Mouse (Mus musculus) gastrocnemius, postnatal 14 days (tissue): ENCODE measurements around the gene Pcbp3. TPM values are rescaled to one million over a fixed set of nuclear protein-coding genes. Genes with fewer than 3 reads are reported as not detected.

ENCODE experiments used
- DNase-seq: peaks from one replicate; pipeline ENCODE4 v3.0.0; 2021; ENCODE audit warnings: mixed read lengths
- intact Hi-C: fragments of 180-260 bp; cut with DNase I; formaldehyde crosslinking; loops from one replicate; pipeline ENCODE4 v1.15.1; 2025; ENCODE audit warnings: low total_unique reads
- total RNA-seq, 2 experiments: library from RNA; stranded (reverse); gene quantifications; 2 replicates each; pipeline ENCODE4 v1.2.3; 2021

Gene Pcbp3
- total RNA-seq, 2 experiments from 2014 or later = 3.7 to 5.1 TPM

DNA sequence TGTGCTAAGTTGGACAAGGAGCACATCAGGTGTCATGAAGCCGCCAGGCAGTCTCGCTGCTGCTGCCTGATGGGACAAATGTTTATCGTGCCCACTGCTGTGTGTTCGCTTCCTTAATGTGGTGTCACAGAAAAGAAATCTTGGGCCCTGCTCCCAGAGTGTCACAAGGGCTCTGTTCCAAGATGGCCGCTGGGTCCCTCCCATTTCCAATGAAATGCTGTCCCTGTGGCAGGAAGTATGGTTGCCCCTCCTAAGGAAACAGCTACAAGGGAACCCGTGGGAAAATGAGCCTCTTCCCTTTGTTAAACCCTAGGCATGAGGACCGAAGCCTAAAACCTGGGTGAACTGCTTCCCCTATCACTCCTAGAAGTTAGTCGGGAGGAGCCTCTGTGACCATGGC lies 146.9 kb downstream of the Pcbp3 start:
- intact Hi-C loops = no loop called here
- no peak for DNase-seq

DNA sequence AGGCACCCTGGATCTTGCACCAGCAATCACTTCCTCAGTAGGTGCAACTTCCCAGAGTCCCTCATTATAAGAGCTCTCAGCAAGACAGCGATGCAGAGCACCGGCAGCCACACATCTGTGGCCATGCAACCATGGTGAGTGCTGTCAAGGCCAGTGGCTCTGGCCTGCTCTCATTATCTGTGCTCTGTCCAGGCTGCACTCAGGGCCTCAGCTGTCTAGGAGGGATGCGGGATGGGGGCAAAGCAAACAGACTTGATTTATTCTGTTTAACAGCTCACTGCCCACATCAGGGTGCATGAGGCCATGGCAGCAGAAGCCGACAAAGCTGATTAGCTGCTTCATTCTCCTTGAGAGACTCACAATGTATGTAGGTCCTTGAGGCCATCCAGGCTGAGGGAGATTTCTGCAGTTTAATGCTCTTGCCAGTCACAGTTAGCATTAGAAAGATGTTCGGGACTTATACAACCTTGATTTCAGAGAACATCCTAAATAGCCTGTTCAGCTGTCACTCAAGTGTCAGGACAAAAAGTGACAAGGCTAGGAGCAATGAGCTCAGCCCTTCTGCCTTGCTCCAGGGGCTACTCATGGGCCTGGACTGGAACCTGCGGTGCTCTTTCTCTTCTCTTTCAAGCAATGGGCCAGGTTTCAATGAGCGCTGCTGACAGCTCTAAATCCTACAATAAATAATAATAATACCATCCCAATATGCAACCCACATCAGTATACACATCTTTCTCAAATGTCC lies 151.6 kb downstream of the Pcbp3 start:
- DNase-seq = no peak
- intact Hi-C loops = no loop called here

DNA sequence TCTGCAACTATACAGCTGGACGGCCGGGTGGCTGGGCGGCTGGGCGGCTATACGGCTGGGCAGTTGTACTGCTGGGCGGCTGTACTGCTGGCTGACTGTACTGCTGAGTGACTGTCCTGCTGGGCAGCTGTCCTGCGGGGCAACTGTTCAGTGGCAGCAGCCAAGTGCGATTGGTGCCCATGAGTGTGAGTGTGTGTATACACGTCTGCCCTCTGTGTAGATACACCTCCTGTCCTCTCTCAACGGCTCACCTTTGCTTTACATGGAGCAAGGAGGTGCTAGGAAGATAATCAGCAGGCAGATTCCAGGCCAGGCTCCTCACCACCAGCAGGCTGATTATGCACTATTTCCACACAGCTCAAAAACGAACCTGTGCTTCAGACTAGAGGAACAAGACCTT lies 152.2 kb downstream of the Pcbp3 start:
- intact Hi-C loops = no loop called here
- DNase-seq = no peak

DNA sequence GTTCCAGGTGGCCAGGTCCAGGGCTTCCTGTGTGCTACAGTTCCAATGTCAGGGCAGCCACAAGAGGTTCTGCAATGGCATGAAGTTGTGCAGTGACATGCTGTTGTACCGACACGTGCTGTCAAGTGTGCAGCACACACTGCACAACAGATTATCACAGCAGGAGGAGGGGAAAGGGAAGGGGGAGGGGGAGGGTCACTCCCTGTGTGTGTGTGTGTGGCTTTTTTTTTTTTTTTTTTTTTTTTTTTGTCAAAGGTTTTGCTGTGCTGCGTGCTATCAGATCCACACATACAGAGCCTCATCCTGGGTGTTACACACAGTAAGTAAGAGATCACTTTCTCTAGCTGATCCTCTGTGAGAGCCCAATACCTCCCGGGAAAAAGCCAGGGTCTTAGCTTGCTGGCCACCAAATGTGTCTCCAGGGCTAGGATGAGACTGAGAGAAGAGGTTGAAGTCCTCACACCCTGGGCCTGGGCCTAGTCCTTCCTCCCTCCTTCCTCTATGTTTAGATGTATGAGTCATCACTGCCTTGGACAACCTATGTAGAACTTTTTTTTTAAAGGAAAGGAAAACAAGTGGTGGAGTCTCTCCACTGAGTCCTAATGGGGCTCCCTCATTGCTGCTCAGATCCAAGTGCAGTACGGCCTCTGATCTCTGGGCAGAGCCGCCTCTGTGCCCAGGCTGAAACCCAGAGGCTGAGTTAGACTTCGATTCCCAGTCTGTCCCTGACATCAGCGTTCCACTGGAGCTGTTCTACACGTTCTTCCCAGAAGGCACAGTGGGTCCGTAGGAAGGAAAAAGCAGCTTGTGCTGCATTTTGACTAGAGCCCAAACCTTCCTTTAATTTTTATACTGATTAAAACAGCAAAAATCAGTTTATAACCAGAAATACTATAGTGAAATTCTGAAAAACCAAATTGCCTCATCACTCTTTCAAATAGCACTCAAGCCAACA lies 153.0 kb downstream of the Pcbp3 start:
- no peak for DNase-seq
- intact Hi-C loops = no loop called here

DNA sequence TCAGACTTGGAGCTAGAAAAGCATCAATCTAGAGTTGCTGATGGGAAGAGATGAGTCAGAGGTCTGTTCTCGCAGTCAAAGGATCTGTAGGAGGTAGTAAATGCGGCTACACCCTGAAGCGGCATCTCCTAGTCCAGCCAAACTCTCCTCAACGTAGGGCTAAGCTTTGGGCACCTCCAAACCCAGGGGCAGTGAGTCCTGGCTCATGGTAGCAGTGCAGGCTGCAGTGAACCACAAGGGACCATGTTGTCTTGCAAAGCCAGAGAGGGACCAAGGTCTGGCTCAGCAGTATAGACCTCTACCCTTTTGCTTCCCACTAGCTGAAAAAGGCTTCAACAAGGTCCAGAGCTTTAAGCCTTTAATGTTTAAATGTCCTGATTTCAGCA lies 159.2 kb downstream of the Pcbp3 start:
- intact Hi-C loops = no loop called here
- DNase-seq = no peak

DNA sequence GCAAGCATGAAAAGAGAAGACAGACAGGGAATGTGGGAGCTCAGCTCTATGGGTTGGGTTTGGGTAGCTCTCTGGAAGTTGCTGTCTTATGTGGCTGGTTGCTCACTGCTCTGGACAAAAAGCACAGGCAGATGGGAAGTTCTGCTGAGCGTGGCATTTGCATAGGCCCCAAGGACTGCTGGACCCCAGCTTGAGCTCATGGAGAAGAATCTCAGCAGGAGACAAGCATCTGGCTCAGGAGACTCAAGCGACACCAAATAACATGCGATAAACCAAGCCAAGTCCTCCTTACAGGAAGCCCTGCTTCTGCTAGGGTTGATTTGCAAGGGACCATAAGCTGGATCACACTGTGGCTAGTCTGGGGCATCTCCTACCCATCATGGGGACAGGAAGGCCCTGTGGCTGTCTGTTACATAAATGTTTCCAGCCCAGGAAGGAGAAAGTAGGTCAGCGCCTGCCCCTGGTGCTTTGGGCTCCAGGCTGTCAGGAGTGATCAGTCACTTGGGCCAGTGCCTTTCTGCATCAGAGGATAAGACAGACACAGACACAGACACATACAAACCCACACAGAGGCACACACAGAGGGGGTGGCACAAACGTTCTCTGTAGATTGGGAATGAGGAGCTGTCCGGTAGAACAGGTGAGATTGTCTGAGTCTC lies 159.7 kb downstream of the Pcbp3 start:
- intact Hi-C loops = no loop called here
- DNase-seq = no peak

DNA sequence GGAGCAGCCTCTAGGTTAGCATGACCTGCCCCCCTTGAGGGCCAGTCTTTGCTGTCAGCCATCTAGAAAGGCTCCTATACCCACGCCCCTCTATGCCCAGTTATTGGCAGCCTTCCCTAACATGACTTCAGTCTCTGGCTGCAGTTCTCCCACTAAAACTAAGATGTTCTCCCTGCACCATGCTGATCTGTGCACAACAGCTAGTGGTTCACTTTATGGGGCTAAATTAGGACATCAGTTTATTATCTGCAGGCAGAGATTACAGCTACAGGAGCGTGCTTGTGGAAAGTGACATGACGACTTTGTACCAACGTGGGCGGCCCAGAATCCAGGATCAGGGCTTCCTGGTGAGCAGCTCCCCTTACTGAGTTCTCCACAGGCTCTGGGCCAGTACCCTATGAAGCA lies 160.4 kb downstream of the Pcbp3 start:
- no peak for DNase-seq
- intact Hi-C loops = no loop called here

DNA sequence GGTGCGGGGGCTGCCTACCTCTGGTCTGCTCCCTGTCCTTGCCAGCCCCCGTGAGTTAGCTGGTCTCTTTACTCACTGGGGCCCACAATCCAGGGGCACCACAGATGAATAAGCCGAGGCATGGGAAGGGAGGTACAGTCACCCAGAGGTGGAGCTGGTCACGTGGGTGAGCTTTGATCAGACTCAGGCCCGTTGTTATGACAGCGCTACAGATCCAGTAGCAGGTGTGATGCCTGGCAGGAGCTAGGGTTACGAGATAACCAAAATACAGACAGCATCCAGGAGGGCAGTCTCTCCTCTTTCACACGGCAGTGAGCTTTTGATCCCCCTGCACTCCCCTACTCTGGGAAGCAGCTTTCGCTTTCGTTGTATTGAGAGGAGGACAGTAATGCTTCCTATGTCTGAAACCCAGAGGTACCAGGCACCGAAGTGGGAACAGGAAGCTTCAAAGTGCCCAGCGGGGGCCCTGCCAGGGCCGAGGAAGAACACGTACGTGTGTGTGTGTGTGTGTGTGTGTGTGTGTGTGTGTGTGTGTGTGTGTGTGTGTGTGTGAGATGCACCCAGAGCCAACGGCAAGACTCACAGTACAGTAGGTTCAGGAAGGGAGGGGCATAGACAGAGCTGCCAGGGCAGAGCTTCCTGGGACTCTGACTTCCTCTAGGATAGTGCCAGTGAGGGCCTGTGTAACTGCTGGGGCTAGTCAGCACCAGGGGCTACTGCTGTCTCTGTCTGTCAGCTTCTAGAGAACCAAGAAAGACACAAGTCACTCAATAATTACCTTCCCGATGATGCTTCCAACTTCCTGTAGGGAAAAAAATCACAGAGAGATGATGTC lies 162.7 kb downstream of the Pcbp3 start:
- no peak for DNase-seq
- intact Hi-C loops = no loop called here

DNA sequence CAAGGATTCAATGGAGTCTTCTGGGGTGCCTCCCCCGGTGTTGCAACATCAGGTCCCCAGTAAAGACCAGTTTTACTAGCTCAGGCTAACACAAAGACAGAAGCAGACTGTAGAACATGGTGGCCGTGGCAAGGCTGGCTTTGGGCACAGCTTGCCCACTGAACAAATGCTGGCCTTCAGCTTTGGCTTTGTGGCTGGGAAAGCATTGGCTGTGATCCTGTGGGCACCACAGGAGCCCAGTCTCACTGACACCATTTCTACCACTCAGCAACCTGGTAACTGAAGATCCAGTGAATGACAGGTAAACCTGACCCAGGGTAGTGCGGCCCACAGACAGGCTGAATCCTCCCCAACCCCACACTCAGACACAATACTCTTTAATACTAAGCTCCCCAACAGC lies 167.6 kb downstream of the Pcbp3 start:
- no peak for DNase-seq
- intact Hi-C loops = loop anchor here (5.0 kb wide), 1 partner anchor 223 kb away; no protein-coding TSS in a partner anchor

DNA sequence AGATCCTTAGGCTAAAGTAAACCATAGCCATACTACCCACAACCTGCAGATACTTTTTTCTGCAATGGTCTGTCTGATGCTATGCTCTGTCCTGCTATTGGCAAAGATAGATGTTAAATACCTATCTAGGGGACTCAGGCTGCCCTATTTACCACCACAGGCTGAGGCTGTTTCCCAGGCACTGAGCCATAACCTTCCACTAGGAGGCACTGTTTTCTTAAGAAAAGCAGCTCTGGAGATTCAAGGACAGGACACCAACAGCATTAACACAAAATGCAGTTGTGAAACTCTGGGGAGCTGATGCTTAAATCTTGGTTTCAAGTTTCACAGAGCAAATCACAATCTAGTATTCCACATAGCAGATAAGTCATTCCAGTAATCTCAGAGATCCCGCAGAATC lies 170.2 kb downstream of the Pcbp3 start:
- intact Hi-C loops = loop anchor here (5.0 kb wide), 1 partner anchor 226 kb away; no protein-coding TSS in a partner anchor
- no peak for DNase-seq

DNA sequence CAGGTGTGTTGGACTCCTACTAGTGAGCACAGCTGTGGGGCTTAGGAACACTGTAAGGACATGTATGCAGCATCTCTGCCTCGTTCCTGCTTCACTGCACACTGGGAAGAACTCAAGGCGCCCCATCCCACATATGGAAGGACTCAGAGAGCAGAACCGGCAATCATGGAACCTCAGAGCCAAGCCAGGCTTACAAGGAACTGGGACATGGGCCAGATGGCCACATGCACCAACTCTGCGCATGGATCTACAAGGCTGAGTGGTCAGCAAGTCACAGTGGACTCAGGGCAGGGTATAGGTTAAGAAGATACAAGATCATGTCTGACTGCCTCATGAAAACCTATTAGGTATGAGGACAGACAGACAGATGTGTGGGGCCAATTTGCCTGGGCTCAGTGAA lies 171.8 kb downstream of the Pcbp3 start:
- DNase-seq = no peak
- intact Hi-C loops = loop anchor here (5.0 kb wide), 1 partner anchor 227 kb away; no protein-coding TSS in a partner anchor

DNA sequence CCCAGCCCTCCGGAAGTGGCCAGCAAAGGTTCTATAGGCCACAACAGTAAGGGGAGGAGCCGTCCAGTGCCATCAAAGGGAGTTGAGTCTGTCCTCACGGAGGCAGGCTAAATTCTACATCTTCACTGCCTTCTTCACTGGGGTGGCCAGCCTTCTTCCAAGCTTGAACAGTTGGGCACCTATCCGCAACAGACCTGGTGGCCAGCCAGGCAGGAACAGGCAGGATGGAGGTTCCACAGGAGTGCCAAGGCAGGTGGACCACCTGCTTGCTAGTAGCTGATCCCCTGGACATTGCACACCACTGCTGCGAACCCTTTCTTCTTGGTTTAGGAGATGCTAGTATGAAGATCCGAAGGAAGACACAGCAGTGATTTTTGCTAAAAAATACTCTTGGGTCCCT lies 176.4 kb downstream of the Pcbp3 start:
- intact Hi-C loops = no loop called here
- DNase-seq = no peak

DNA sequence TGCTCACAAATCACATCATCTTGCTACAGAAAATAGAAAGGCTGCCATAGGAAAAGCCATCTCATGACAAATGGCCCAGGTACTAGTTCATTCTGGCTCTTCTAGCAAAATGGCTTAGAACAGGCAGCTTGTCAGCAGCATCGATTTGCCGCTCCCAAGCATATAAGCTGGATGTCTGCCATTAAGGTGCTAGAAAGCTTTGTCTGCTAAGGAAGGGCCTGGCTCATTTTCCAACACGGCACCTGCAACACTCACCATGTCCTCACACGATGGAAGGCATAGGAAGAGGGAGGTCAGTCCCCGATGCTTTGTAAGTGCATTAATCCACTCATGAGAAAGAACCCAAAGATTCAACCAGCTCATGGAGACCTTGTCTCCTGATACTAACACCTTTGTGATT lies 182.5 kb downstream of the Pcbp3 start:
- no peak for DNase-seq
- intact Hi-C loops = no loop called here

DNA sequence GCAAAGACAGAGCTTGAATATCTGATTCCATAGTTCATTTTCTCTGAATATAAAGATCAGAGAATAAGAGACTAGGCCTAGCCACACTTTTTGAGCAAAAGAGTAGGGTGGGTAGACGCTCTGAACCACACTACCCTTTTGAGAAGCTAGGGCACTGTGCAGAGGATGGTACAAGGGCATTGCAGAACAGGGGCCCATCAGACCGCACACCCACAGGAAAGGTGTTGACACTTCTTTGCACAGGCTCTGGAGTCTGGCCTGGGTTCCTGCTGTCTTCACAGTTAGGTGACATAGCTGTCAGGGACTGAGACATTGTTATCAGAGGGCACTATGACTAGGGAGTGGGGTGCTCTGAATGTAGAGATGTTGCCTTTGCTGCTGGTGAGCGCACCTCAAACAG lies 190.1 kb downstream of the Pcbp3 start:
- no peak for DNase-seq
- intact Hi-C loops = no loop called here

DNA sequence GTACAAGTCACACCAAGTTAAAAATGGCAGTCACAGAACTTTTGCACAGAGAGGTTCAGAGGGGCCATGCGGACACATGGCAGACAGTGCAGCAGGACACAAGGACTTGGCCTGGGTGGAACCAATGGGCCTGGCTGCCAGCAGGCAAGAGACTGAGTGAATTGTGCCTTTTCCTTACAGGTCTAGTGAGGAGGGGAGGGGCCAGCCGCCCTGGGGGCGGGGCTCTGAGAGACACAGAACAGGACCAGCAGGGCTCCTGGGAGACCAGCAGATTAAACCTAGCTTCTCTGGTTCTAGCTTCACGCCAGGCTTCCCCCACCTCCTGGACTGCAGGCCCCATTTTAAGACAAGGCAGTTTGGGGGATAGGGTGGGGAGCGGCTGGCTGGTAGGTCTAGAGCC lies 190.6 kb downstream of the Pcbp3 start:
- DNase-seq = no peak
- intact Hi-C loops = no loop called here

DNA sequence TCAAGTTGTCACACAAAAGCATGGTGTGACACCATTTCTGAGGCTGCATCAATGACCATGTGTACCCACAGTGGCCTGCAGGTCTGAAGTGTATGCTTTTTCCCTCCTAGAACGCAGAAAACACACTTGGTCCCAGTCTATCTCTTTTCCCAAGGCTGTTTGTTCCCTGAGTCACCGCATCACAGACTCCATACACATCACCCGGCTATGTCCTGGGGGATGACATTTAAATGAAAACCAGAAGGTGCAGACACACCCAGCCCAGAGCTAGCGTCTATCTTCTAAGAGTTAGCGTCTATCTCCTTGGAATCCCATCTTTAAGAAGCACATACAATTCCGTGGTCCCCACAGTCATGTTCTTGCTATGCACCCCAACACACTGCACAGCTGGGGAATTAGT lies 192.1 kb downstream of the Pcbp3 start:
- intact Hi-C loops = no loop called here
- DNase-seq = no peak

DNA sequence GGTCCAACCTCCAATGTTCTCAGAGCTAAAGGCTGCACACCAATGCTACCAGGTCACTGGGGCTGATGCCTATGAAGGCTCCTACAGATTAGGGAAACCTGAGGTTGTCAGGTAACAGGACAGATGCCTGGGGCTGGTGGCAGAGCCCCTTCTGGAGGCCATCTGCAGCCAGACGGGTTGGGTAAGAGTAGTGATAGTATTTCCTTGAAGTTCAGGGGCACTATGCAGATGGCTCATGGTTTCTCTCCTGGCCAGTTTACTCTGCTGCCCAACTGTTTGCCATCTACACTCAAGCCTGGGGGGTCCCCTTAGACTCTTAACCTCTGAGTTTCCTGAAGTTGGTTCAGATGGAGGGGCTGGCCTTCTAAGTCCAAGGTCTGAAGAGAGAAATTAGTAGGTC lies 195.5 kb downstream of the Pcbp3 start:
- DNase-seq = no peak
- intact Hi-C loops = no loop called here

DNA sequence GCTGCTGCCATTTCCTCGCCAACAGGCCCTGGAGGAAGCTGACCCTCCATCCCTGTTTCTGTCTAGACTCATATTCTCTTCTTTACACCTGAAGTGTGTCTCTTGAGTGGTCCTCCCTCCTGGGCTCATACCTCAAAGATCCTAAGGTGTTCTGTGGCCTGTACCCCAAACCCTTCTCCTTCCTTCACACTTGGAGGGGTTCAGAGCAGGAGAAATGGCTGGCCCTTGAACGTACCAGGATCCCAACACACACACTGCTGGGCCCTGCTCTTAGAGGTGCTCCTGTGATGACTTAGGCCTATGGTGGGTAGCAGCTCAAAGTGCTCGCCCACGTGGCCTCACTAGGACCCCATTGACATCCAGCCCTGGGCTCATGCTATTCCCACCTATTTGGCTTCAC lies 196.8 kb downstream of the Pcbp3 start:
- intact Hi-C loops = no loop called here
- no peak for DNase-seq

DNA sequence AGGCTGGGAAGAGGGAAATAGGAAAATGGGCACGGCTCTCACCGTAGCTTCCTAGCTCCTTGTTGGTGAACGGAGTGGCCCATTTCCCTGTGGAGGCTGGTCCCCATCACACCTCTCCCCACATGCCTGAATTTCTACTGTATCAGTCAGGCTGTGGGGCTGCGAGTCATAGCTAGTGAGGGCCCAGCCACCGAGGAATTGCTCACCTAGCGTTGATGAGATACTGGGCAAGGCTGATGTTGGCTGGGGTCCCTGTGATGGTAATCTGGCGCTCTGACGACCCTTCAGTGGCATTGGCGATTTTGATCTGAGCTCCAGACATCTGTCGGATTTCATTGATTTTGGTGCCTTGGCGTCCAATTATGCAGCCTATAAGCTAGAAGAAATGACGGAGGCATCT lies 198.7 kb downstream of the Pcbp3 start:
- no peak for DNase-seq
- intact Hi-C loops = no loop called here
